Mouse (Mus musculus) activated CD4-positive, CD25-positive, alpha-beta regulatory T cell, adult 9 weeks (primary cell): Measurements from ENCODE around the gene Gpat2. TPM values are rescaled to one million over a fixed set of nuclear protein-coding genes. Genes with fewer than 3 reads are reported as not detected.

Experiments used
- polyA plus RNA-seq: library from polyadenylated mRNA; unstranded; fragments of 100-300 nt; shearing (Covaris generic); gene quantifications from one replicate; pipeline ENCODE4 v1.2.1, GENCODE M21; 2017

The Gpat2 gene
- polyA plus RNA-seq = 0.44 TPM

DNA sequence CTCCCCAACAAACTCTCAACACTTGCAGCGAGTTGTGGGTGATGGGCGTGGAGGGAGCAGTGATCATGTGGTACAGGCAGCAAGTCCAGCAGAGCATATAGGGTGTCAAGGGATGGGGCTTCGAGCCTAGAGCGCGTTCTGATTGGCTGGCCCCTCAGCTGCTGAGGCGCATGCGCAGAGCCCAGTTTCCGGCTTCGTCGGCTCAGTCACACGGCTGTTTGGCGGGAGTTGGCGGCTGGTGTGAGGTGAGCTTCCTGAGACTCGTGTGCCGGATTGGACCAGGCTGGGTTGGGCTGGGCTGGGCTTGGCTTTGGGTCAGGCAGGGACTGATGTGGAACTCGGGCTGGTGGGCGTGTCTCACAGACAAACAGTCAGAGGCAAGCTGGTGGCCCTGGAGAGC, at the start of gene Gpat2:
Gpat2 (plus strand) TSS at position 223 of the 400 bp plus-strand sequence.

GRCm38 (mm10) chr2:127444055-127444789, 19.2 kb downstream of the Gpat2 start, which contains the start of gene Fahd2a:
Fahd2a (minus strand) TSS chr2:127444565.

Other genes starting within 250 kb of the Gpat2 start
- 0.65 TPM for gene 1810024B03Rik, start 216.9 kb upstream of the Gpat2 start, polyA plus RNA-seq
- gene Snrnp200, start 216.8 kb upstream of the Gpat2 start, polyA plus RNA-seq = 113 TPM
- 100 TPM for gene Ciao1, start 177.4 kb upstream of the Gpat2 start, polyA plus RNA-seq
- 28.1 TPM for gene Tmem127, start 177.3 kb upstream of the Gpat2 start, polyA plus RNA-seq
- gene Stard7, start 155.0 kb upstream of the Gpat2 start, polyA plus RNA-seq = 30.1 TPM
- 14.2 TPM for gene Dusp2, start 89.0 kb upstream of the Gpat2 start, polyA plus RNA-seq
- not detected for gene Astl, start 86.6 kb upstream of the Gpat2 start, polyA plus RNA-seq
- not detected for gene Adra2b, start 62.0 kb upstream of the Gpat2 start, polyA plus RNA-seq
- gene Fahd2a, start 19.4 kb downstream of the Gpat2 start, polyA plus RNA-seq = 29.8 TPM
- 0.29 TPM for gene Kcnip3, start 96.9 kb downstream of the Gpat2 start, polyA plus RNA-seq
- gene Prom2, start 116.3 kb downstream of the Gpat2 start, polyA plus RNA-seq = not detected
- gene Zfp661, start 161.9 kb downstream of the Gpat2 start, polyA plus RNA-seq = 3.5 TPM
- gene Mrps5, start 162.0 kb downstream of the Gpat2 start, polyA plus RNA-seq = 130 TPM
- not detected for gene Mal, start 231.5 kb downstream of the Gpat2 start, polyA plus RNA-seq